Mouse (Mus musculus) thymus, postnatal 14 days (tissue): ENCODE data around the gene Rad51b.

Source experiments
- DNase-seq: peaks from one replicate; pipeline ENCODE4 v3.0.0; 2021

Gene Rad51b

GRCm38 (mm10) chr12:79782444-79783117 is 485.5 kb downstream of the Rad51b start:
- no peak for DNase-seq

DNA sequence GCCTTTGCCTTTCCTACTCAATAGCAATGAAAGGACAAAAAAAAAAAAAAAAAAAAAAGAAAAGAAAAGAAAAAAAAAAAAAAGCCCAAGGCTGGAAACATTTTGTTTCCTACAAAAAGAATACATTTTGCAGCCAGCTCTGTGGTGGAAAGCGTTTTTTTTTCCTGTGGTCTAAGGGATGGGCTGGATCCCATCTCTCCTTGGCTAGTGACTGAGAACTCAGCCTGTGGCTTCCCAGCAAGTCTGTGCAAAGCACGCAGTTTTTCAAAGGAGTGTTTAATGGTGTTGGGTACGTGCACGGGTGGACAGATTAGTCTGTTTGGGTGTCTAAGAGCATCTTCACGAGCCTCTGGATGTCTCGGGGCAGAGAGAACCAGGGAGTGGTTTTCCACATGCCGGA is 487.1 kb downstream of the Rad51b start:
- DNase-seq, result no peak

- DNase-seq, result no peak
These were observed 488.6 kb downstream of the Rad51b start for GRCm38 (mm10) chr12:79785691-79786090.

DNA sequence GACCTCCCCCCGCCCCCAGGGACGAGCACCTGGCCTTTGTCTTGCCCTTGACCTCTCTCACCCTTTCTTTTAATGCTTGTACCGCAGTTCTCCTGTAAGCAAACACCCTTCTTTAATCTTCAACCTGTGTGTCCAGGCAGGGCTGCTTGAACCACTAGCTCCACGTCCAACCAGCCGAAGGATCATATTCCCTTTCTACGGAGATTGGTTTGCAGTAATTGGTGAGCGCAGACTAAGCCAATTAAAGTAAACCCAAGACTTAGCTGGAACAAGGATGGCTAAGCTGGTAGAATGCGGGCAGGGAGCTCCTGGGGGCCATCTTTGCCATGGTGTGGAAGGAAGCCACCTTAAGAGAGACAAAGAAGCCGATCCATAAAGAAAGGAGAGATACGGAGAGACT is 490.5 kb downstream of the Rad51b start:
- DNase-seq, result no peak

GRCm38 (mm10) chr12:79788340-79788739 is 491.3 kb downstream of the Rad51b start:
- DNase-seq, result no peak

- DNase-seq, result no peak
These were observed 492.4 kb downstream of the Rad51b start for GRCm38 (mm10) chr12:79789481-79789880.

GRCm38 (mm10) chr12:79793382-79793781 is 496.3 kb downstream of the Rad51b start:
- no peak for DNase-seq

DNA sequence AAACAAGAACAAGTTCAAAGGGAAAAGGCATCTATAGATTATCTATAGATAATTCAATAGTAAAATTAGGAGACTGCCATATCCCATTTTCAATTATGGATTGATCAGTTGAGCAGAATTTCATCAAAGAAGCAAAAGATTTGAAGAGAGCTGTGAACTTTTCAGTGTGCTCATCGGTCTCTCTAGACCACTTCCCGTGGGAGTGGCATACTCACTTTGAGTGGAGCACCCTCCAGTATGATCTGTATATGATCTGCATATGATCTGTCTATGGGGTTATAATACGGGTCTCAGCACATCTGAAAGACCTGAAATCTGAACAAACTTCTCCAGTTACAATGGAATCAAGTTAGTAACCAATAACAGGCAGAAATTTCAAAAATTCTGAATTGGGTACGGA is 497.7 kb downstream of the Rad51b start:
- no peak for DNase-seq

DNA sequence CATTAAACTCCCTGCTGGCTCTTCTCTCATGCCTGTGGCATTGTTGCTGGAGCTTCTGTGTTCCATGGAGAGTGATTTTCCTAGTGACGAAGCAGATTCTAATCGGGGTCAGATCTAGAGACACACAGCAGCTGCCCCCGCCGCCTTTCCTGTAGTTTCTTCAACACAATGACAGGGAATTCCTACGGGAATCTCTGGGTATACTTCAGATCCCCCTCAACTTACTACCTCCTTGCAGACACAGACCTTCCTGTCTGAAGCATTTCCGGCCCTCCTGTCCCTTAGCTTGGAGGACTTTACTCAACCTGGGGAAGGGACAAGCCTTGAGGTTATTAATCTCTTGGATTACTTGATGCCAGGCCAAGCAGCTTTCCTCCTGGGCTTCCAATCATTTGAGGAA is 499.2 kb downstream of the Rad51b start:
- no peak for DNase-seq

DNA sequence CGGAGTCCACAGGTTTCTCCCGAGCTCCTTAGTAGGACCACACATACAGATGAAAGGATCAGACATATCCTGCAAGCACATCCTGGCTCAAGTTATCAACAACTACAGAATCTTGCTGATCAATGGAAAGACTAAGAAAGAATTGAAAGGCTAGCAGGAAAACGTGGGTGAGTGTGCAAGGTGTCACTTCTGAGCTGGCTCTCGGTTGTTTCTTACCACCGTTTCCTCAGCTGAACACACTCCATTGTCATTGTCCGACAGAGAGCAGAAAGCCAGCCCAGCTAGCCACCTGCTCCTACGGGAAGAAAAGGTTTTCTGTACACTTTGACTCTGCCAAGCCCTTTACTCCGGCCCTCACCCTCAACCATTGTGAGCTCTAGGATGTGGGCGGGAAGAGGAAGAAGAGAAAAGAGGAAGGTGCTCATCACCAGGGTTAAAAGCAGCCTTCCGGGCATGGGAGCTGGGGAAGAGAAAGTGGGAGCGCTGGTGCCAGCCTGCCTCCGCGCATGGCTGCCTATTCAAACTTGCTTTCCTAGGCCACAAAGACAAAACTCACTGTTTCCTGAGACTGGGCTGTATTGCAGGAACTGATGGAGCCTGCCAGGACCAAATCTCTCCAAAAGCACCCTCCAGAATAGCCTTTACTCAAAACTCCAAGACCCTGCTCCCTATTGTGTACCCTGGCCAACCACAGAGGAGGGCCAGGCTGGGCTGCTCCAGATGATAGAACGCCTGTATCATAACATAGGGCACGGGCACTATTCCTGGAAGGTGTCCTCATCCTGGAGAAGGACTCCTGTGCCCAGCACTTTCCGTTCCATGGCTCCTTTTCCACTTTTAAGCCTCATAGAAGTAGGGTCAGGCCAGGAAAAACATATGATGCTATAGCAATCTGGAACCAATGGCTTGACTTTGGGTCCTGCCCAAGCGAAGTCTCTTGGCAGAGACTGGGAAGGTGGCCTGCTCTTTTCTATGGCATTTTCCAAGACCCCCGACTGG is 500.0 kb downstream of the Rad51b start:
- DNase-seq, result no peak

DNA sequence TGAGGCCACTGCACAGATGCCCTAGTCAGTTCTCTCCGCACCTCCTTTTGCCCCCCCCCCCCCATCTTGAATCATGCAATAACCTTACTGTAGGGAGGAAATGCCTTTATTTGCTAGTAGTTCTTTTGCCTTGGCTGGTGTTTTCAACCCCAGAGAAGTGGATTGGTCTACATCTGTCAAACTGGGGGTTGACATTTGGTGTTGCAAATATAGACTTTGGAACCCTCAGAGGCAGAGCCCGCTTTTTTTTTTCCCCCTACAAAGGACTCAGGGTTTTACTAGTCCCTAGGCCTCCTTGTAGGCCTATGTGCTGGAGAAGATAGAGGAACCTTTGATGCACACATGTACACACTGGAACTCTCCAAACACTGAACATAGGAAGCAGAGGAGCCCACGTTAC is 501.4 kb downstream of the Rad51b start:
- DNase-seq, result no peak

DNA sequence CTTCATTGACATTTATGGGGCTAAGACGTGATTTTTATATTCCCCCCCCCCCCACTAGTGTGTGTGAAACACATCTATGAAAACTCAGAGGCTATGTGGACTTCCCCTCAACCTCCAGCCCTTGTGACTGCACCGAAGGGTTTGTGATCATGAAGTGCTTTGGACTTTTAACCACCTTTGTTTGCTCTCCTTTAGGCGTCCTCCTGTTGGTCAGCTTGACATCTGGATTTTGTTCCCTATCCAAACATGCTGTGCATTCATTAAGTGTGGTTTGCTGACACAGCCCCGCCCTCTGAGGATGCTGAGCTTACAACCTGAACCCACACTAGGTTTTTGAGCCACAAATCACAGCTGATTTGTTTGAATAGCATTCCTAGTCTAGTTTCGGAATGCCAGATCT is 502.3 kb downstream of the Rad51b start:
- no peak for DNase-seq

GRCm38 (mm10) chr12:79803670-79804069 is 506.6 kb downstream of the Rad51b start:
- no peak for DNase-seq

DNA sequence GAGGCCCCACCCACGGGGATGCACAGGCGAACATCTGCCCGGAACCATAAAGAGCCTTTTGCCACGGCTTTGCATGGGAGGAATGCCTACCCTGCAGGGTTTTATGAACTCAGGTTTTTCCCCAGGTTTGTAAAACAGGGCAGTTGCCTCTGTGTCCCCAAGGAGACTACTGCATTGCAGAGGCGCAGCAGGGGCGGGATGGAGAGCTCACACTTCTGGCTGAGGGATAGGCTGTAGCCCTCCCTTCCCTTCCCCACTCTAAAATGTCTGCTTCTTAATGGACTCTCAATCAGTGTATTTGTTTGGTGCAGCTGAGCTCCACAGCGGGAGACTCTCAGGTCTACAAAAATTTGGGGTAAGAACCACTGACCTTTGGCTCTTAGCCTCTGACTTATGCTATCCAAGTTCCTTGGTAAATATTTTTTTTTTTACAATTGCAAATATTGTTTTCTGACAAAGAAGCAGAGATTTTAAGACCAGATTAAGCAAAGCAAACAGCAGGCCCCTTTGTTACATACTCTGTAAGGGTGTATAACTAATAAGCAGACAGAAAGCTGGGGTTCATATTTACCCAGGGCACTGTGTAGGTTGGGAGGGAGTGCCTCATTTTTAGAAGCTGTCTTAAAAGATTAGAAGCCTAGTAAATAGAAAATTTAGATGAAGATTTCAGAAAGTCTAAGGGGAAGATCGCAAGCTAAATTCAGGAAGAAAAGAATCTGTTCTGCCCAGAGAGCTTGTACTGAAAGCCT is 507.9 kb downstream of the Rad51b start:
- DNase-seq, result no peak

DNA sequence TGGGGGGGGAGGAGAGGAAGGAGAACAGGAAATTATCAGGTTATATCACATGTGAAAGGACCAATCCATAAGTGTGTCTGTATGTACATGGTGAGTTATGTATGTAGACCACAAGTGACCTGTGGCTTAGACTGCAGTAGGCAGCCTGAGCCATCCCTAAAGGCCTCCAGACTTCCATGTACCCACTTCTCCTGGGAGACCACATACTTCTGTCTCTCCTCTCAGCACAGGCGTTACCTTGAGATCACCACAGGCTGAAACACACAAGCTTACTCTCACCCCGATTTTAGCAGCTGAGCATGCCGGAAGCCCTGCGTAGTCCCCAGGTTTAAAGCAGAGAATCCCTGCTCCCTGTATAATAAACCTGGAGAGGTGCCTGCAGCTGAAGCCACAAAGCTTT is 509.9 kb downstream of the Rad51b start:
- DNase-seq, result no peak

DNA sequence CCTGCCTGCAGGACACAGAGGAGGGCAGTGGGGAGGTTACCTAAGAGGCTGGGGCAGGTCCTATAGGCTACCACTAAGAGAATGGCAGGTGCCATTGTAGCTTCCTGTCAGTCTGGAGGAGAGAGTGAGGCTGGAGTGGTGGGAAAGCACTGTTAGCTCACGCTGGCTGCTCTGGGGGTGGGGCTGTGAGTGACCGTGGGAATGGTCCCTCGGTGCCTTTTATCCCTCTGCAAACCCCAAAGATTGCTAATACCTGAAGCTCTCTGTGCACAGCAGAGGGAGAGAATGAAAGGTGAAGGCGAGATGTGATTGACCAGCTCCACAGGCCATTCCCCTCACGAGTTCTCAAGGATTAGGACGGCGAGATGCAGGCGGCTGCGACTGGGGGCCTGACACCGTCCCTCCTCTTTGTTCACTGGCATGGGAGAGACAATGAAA is 510.3 kb downstream of the Rad51b start:
- no peak for DNase-seq

- no peak for DNase-seq
These were observed 510.9 kb downstream of the Rad51b start for GRCm38 (mm10) chr12:79807938-79808401.

GRCm38 (mm10) chr12:79808426-79809398 is 511.6 kb downstream of the Rad51b start:
- no peak for DNase-seq

DNA sequence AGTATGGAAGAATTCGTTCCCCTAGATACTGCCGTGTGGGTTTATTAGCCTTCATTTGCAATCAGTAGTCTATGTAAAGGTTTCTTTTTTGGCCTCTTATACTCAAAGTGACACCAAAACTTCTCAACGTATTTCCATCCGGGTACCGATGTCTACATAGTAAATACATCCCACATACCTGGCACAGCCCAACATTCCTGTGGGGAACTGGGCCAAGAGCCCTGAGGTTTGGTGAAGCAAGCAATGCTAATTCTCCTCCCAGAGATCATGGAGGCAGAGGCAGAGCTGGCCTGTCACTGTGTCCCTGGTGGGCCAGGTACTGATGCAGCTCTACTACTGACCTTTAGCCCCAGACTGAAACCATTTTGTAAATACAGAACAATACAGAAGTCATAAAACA is 512.4 kb downstream of the Rad51b start:
- DNase-seq, result no peak

GRCm38 (mm10) chr12:79812422-79812821 is 515.3 kb downstream of the Rad51b start:
- DNase-seq, result no peak

DNA sequence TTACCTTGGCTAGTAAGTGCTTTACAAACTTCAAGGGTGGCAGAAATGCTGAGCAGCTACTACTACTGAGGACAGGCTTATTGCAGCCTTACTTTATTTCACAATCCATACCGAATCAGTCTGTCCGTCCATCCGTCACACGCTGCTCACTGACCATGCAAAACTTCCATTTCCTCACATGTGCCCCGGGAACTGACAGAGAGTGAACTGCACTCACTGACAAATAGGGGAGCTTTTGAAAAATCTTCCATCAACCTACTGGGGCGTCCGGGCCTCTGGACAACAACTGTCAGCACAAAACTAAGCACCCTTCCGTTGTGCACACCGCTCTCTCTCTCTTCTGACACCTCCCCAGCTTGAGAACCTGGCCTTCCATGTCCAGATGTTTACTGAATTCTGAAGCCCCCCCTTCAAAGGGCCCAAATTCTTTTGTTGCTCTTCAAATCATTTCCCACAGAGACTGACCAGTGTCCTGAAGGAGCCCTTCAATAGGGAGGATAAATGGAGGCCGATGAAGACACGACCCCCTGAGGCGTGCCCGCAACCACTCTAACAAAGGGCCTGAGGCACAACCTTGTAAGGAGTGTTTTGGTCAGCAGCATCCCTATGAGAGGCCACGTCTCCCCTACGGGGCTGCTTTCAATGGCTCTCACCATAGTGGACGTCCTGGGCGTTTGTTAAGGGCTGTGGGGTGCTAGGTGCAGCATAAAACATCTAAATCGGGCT is 515.9 kb downstream of the Rad51b start:
- no peak for DNase-seq
